Mouse (Mus musculus) liver, adult 2 months (tissue): ENCODE data around the gene Nsun5.
A peak's percentile ranks its signal among the peaks of the same experiment; 100 is the strongest.

Source experiments
- CTCF ChIP-seq: fragments of 200-500 bp; IDR thresholded peaks from 2 replicates; pipeline ENCODE4 v1.5.1; 2011; ENCODE audit warnings: low read depth, low read length, control low read depth
- POLR2A ChIP-seq: fragments of 200-500 bp; IDR thresholded peaks from 2 replicates; pipeline ENCODE4 v1.6.1; 2011; ENCODE audit warnings: low read length, control low read depth; ENCODE audit not compliant: insufficient read depth; ENCODE audit errors: extremely low read depth

GRCm38 (mm10) chr5:135395826-135396225, 26.1 kb downstream of the Nsun5 start:
- TF ChIP-seq CTCF (peak; percentile 58), POLR2A (no peak)
